Mouse (Mus musculus) neutrophil, adult 59 days (primary cell): Measurements from ENCODE around the gene Itga2b. TPM values are rescaled to one million over a fixed set of nuclear protein-coding genes. Genes with fewer than 3 reads are reported as not detected.

Experiments
- total RNA-seq, 2 experiments: library from RNA; stranded (reverse); gene quantifications; 1 replicate in 1 of 2; 2 replicates in 1 of 2; pipeline ENCODE4 v1.2.4; 2023

The Itga2b gene
- total RNA-seq, result 10 to 100 TPM; 11.8 to 19.6 TPM

GRCm38 (mm10) chr11:102469648-102470357 lies at the start of gene Itga2b:
Gene Itga2b (minus strand): TSS chr11:102470122.

GRCm38 (mm10) chr11:102447497-102447896 lies 22.4 kb downstream of the Itga2b start, which contains the start of gene Fam171a2:
Gene Fam171a2 (minus strand): TSS chr11:102447682.

GRCm38 (mm10) chr11:102430121-102431017 lies 39.6 kb downstream of the Itga2b start, which contains the start of gene Grn:
Gene Grn (plus strand): TSS chr11:102430315.

DNA sequence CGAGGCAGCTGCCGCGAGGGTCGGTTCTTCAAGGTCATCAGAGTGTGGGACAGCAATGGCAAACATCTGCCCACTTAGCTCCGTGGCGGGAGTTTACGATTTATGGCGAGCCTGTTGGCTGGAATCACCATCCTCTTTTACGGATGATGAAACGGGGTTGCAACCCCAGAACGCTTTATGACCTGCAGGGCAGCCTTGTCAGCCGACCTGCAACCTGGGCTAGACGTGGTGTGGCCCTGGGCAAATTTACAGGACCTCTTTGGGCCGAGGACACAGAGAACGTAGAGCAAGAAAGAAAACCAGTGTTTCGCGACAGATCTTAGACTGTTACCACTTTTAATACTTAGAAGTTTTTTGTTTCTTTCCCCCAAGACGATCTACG lies 62.1 kb downstream of the Itga2b start, which contains the start of gene Slc25a39:
Gene Slc25a39, minus strand, starts transcription at position 113 of the 382 bp plus-strand sequence.

Other genes starting within 250 kb of the Itga2b start
- 100 to 1,000 TPM; 112 to 127 TPM for gene Hdac5, start 240.0 kb downstream of the Itga2b start, total RNA-seq
- 1 to 10 TPM; 7.2 to 8.2 TPM for gene BC030867, start 221.2 kb downstream of the Itga2b start, total RNA-seq
- gene Asb16, start 201.4 kb downstream of the Itga2b start, total RNA-seq, result not detected
- gene Tmub2, start 185.2 kb downstream of the Itga2b start, total RNA-seq, result 10 to 100 TPM; 46.1 to 54.7 TPM
- 10 to 100 TPM; 67.1 to 69.7 TPM for gene Atxn7l3, start 173.5 kb downstream of the Itga2b start, total RNA-seq
- gene Ubtf, start 150.4 kb downstream of the Itga2b start, total RNA-seq, result 10 to 100 TPM; 80.3 to 84.1 TPM
- 10 to 100 TPM; 28.8 to 68.2 TPM for gene Slc4a1, start 103.9 kb downstream of the Itga2b start, total RNA-seq
- gene Rundc3a, start 76.7 kb downstream of the Itga2b start, total RNA-seq, result under 1 TPM in 1 of 2 experiments, not detected in 1; 0.40 TPM
- gene Slc25a39, start 62.2 kb downstream of the Itga2b start, total RNA-seq, result 10 to 100 TPM; 45.4 to 56.9 TPM
- gene Grn, start 39.8 kb downstream of the Itga2b start, total RNA-seq, result 100 to 1,000 TPM; 308 to 361 TPM
- gene Fam171a2, start 22.4 kb downstream of the Itga2b start, total RNA-seq, result under 1 TPM in 1 of 2 experiments, not detected in 1; 0.38 TPM
- 10 to 100 TPM; 28.2 to 30.2 TPM for gene Gpatch8, start 86.3 kb upstream of the Itga2b start, total RNA-seq
- gene Gm11627, start 109.3 kb upstream of the Itga2b start, total RNA-seq, result not detected
- not detected for gene Fzd2, start 134.3 kb upstream of the Itga2b start, total RNA-seq
- not detected for gene Meioc, start 193.6 kb upstream of the Itga2b start, total RNA-seq
- 10 to 100 TPM; 10.9 to 12.5 TPM for gene Ccdc43, start 227.7 kb upstream of the Itga2b start, total RNA-seq